Mouse (Mus musculus) spleen, postnatal 36 days (tissue): ENCODE data around the gene Mark4.

ENCODE experiments used
- DNase-seq, 2 experiments: peaks; one replicate each; pipeline ENCODE4 v3.0.0; 2022; ENCODE audit warnings: low spot score in 2 of 2, mixed read lengths in 1 of 2

Gene Mark4

GRCm38 (mm10) chr7:19441448-19442091, 17.1 kb downstream of the Mark4 start:
- no peak for DNase-seq

DNA sequence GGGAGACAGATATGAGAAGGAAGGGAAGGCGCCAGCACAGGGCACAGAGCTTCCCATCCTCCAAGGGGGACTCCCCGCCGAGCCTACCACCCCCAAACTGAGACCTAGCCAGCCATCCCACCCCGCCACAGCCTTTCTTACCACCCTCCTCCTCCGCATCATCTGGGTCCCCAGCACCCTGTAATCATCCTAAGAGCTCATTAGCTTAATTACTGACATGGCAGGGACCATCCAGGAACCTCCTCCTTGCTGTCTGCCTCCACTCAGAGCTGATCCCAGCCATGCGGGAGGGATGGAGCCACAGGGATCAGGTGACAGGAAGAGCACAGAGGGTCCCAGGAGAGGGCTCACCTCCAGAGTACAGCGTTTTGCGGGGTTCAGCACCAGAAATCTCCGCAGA, 21.6 kb downstream of the Mark4 start:
- DNase-seq = no peak

DNA sequence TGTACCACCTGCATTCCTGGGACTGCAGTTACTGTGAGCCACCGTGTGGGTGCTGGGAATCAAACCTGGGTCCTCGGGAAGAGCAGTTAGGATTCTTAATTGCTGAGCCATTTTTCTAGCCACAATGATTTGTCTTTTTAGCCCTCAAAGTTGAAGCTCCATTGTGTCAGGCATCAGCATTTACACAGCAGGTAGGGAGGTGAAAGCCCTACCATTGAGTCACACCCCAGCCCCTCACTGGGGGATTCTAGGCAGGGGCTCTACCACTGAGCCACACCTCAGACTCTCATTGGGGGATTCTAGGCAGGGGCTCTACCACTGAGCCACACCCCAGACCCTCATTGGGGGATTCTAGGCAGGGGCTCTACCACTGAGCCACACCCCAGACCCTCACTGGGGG, 22.3 kb downstream of the Mark4 start:
- no peak for DNase-seq

DNA sequence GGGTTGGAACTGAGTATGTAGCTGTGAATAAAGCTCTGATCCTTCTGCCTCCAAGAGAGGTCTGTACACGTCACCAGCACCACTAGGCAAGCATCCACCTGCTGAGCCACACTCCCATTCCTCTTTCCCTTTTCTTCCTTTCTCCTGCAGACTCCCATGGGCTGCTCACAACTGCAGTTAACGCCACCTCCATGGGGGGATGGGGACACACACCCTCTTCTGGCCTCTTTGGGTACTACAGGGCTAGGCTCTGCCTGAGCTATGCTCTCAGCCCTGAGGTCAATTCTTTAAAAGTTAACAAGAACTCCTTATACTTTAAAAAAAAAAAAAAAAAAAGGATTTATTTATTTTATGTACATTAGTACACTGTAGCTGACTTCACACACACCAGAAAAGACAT, 26.1 kb downstream of the Mark4 start:
- DNase-seq = no peak

GRCm38 (mm10) chr7:19430402-19430801, 28.2 kb downstream of the Mark4 start:
- no peak for DNase-seq

GRCm38 (mm10) chr7:19429726-19430125, 28.9 kb downstream of the Mark4 start:
- DNase-seq = no peak

- DNase-seq = peak; percentile 67 to 71
Observed at GRCm38 (mm10) chr7:19427999-19428650, 30.5 kb downstream of the Mark4 start.

GRCm38 (mm10) chr7:19426888-19427287, 31.7 kb downstream of the Mark4 start:
- no peak for DNase-seq

DNA sequence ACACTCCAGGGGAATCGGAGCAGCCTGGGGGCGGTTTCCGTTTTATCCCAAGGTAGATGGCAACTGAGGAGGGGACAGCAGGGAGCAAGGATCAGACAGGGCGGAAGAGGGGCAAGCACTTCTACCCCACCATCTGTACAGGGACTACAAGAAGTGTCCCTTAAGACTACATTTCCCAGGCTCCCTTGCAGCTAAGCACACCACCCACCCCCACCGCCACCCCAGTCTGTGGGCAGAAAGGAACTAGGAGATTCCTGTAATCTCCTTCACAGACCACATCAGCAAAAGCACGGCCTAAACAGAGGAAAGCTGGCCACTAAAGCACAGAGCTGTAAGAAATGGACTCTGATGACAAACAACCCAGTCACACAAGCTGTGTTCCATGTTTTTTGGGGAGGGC, 32.3 kb downstream of the Mark4 start:
- DNase-seq = no peak

DNA sequence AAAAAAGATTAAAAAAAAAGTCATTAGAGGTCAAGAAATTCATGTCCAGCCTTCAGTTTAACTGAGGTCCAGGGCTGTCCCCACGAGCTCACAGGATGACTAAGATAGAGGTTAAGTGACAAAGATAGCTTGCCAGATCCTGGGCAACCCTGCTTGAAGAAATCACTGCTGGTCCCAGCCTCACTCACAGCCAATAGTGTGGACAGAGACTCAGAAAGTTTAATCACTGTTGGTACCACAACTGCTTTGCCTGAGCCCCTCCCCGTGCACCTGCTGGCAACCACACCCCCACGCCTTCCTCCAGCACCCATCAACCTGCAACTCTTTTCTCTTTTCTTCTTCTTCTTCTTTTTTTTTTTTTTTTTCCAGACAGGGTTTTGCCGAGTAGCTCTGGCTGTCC, 34.6 kb downstream of the Mark4 start:
- no peak for DNase-seq

GRCm38 (mm10) chr7:19423083-19423482, 35.5 kb downstream of the Mark4 start:
- DNase-seq = no peak

DNA sequence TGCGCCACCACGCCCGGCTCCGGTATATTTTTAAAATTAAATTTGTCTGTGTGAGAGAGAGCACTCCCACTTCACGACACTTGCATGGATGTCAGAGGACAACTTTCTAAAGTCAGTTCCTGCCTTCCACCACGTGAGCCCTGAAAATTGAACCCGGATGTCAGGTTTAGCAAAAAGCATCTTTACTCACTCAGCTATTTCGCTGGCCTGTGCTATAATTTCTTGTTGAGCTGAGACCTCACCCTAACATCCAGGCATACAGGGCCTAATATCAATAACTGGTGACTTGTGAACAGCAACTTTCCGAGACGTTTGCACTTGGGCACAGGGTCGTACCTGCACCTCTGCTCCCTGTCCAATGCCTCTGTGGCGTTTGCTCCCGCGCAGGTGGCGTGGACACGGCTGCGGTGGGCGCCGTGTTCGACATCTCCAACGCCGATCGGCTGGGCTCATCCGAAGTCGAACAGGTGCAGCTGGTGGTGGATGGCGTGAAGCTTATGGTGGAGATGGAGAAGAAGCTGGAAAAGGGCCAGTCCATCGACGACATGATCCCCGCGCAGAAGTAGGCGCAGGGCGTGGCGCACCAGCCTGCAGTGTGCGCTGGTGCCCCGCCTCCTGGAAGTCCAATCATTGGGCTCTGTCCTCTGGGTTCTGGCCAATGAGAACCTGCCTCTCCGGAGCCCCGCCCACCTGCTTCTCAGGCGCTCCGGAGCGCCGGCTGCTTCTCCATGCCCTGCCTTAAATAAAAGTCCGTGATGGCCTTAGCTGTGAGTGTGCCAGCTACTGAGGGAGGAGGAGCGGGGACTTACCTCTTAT, 37.6 kb downstream of the Mark4 start:
- peak; percentile 87 for DNase-seq

DNA sequence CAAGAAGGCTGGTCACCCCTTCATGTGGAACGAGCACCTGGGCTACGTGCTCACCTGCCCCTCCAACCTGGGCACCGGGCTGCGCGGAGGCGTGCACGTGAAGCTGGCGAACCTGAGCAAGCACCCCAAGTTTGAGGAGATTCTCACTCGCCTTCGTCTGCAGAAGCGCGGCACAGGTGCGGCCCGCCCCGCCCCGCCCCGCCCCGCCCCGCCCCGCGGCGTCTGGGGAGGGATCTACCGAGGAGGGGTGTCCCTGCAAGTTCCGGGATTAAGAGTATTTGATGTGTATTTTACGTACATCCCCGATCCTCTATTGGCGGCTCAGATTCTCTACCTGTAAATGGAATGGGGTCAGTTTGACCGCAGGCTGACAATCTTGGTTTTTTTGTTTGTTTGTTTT, 38.5 kb downstream of the Mark4 start:
- no peak for DNase-seq

DNA sequence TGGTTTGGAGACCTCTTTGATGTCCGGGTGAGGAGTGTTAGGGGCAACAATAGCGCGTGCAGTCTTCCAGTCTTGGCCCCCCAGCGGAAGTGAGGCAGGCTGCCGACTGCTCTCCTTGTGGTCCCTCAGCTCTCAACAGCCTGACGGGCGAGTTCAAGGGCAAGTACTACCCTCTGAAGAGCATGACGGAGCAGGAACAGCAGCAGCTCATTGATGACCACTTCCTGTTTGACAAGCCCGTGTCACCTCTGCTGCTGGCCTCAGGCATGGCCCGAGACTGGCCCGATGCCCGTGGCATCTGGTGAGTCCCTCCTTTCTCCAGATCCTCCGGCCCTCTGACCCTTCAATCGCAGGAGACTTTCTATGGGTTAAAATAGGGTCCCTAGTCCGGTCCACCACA, 42.0 kb downstream of the Mark4 start:
- no peak for DNase-seq

GRCm38 (mm10) chr7:19413525-19413924, 45.1 kb downstream of the Mark4 start:
- DNase-seq = no peak

DNA sequence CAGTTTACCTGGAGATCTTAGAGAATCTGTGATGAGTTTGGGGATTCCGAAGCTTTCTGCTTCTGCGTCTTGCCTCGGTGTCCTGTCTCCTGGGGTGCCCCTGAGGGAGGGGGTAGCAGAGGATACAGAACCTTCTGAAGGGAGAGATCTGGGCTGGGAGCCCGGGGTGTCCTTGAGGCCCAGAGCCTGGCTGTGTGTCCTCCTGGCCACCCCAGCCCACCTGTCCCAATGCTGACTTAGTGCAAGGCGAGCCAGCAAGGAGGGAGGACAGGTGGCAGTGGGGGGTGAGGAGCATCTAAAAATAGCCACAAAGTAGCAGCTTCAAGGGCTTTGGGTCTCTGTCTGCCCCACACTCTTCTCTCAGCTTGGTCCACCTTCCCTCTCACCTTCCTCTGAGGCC, 46.8 kb downstream of the Mark4 start:
- no peak for DNase-seq

- peak in 1 of 2 experiments; percentile 26 for DNase-seq
Observed at GRCm38 (mm10) chr7:19410766-19411344, 47.8 kb downstream of the Mark4 start.

DNA sequence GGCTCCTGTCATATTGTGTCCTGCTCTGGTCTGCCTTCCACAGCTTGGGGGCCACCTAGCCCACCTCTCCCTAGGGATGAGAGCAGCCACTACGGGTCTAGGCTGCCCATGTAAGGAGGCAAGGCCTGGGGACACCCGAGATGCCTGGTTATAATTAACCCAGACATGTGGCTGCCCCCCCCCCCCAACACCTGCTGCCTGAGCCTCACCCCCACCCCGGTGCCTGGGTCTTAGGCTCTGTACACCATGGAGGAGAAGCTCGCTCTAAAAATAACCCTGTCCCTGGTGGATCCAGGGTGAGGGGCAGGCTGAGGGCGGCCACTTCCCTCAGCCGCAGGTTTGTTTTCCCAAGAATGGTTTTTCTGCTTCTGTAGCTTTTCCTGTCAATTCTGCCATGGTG, 48.9 kb downstream of the Mark4 start:
- no peak for DNase-seq

GRCm38 (mm10) chr7:19405417-19405816, 53.2 kb downstream of the Mark4 start:
- DNase-seq = peak; percentile 58 to 75

GRCm38 (mm10) chr7:19404476-19404875, 54.1 kb downstream of the Mark4 start, which contains the start of gene Ckm:
TSS of gene Ckm (plus strand) at chr7:19404776.
- no peak for DNase-seq

- DNase-seq = peak; percentile 83 to 85
Observed at GRCm38 (mm10) chr7:19403731-19404296, 54.8 kb downstream of the Mark4 start, which contains the start of gene Klc3. TSS of gene Klc3 (minus strand) at chr7:19404104.

GRCm38 (mm10) chr7:19402535-19403112, 56.0 kb downstream of the Mark4 start:
- DNase-seq = no peak
